Mouse (Mus musculus): ENCODE results near the gene Tent4a.

DNA sequence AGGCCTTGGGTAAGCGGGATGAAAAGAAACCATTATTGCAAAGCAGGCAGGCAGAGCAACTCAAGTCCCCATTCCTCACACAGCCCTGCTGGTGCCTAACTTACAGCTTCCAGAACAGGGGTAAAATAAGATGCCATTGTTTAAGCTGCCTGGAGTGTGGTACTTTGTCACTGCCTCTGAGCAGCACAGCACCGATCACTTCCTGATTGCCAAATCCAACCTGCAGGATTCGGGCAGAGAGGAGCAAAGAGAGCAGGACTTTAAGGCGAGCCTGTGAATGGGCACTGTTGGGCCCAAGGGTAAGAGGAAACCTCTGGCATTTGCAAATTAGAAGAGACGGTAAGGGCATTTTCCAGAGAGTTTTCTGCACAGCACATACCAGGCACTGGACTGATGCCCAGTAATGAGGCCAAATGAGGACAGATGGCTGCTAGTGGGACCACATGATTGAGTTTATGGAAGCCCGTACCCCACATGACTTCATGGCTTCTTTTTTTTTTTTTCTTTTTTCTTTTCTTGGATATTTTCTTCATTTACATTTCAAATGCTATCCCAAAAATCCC is 23.8 kb upstream of the Tent4a start:
- TF ChIP-seq CTCF (IDR thresholded peaks at IDR 0.05) (no peak), EP300 (IDR thresholded peaks at IDR 0.05; ENCODE audit: insufficient read depth, low read depth, low read length) (0 out of 2 replicates have a peak, but pooled peaks have one; percentile 10)

All from heart, adult 2 months (tissue).